Comparison of ENCODE assay signal across 9 mouse cellular contexts in the genomic region with DNA sequence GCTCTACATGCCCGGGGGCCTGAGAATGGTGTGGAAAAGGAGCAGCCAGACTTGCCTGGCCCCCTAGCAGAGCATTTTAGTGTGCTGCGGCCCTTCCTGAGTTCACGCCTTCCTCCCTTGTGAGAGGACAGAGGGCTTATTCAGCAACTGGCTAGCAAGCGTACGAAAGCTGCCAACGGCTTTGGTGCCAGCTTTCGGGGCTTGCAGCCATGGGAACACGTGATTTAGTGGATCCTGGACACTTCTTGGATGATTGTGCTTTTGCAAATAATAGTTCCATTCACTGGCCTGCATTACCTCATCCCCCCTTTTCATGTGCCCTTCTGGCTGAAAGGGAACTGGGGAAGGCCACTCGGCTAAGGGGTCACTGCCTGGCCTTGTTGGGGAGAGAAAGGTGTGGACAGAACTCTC. TPM values are rescaled to one million over a fixed set of nuclear protein-coding genes. Genes with fewer than 3 reads are reported as not detected.
DNase-seq lines count a peak whose midpoint lies in the region; ATAC-seq lines count a peak whose summit lies in the region.
"Had no signal": no experiment of that assay in that cellular context is flagged by ENCODE, and none has a peak within 500 bp of the region (broad histone marks: within the 10 kb centered on the region; RNA-seq: fewer than 3 reads in every experiment).

No protein-coding gene starts in this region.

- no peak overlapping the region for H3K4me3 ChIP-seq in midbrain, embryonic 12.5 days
- no peak overlapping the region for H3K4me3 ChIP-seq in midbrain, embryonic 11.5 days (ENCODE audit: low read depth, low read length)
- no peak overlapping the region for H3K4me3 ChIP-seq in forebrain, embryonic 10.5 days
- no peak overlapping the region for H3K4me3 ChIP-seq in heart, embryonic 12.5 days
- H3K4me3 ChIP-seq in neural tube, embryonic 14.5 days (ENCODE audit: low read depth, low read length): no peak overlapping the region

- H3K9me3 ChIP-seq in midbrain, embryonic 12.5 days: no peaks in the 10 kb centered on the region
- H3K9me3 ChIP-seq in midbrain, embryonic 11.5 days (ENCODE audit: control insufficient read depth, low read length): no peaks in the 10 kb centered on the region
- H3K9me3 ChIP-seq in forebrain, embryonic 10.5 days: peaks cover 8% of the 10 kb centered on the region
- peaks cover 7% of the 10 kb centered on the region for H3K9me3 ChIP-seq in heart, embryonic 12.5 days (replicated peaks)
- H3K9me3 ChIP-seq in neural tube, embryonic 14.5 days (ENCODE audit: control insufficient read depth, low read length): no peaks in the 10 kb centered on the region

- ATAC-seq in midbrain, embryonic 12.5 days (ENCODE audit: low FRiP score, low read depth): no peak
- ATAC-seq in midbrain, embryonic 11.5 days (ENCODE audit: low FRiP score): no peak
- no peak for ATAC-seq in heart, embryonic 12.5 days (ENCODE audit: insufficient number of reproducible peaks, low FRiP score)
- ATAC-seq in neural tube, embryonic 14.5 days (ENCODE audit: low read depth): peak; percentile 79
- ATAC-seq in erythroblast, adult 5-6 weeks (replicated peaks; ENCODE audit: low FRiP score, poor library complexity, severe bottlenecking): no peak

- 0 out of 2 replicates have a peak overlapping the region, but pooled peaks have one; percentile 35 for H3K27ac ChIP-seq in midbrain, embryonic 12.5 days (replicated peaks)
- H3K27ac ChIP-seq in midbrain, embryonic 11.5 days (ENCODE audit: low read depth, low read length): no peak overlapping the region
- H3K27ac ChIP-seq in forebrain, embryonic 10.5 days: peak overlapping the region; percentile 32
- peak overlapping the region; percentile 67 for H3K27ac ChIP-seq in heart, embryonic 12.5 days (ENCODE audit: poor library complexity, severe bottlenecking)
- H3K27ac ChIP-seq in neural tube, embryonic 14.5 days (ENCODE audit: low read depth, low read length): peak overlapping the region; percentile 74

- H3K27me3 ChIP-seq in midbrain, embryonic 12.5 days: no peaks in the 10 kb centered on the region
- H3K27me3 ChIP-seq in midbrain, embryonic 11.5 days (ENCODE audit: control insufficient read depth, insufficient read depth, low read length): no peaks in the 10 kb centered on the region
- H3K27me3 ChIP-seq in forebrain, embryonic 10.5 days (ENCODE audit: poor library complexity, severe bottlenecking): no peaks in the 10 kb centered on the region
- no peaks in the 10 kb centered on the region for H3K27me3 ChIP-seq in heart, embryonic 12.5 days (replicated peaks)
- H3K27me3 ChIP-seq in neural tube, embryonic 14.5 days (ENCODE audit: control insufficient read depth, insufficient read depth, low read length): no peaks in the 10 kb centered on the region

- no peak for DNase-seq in midbrain, embryonic 11.5 days (ENCODE audit: low spot score, missing footprints)
- no peak for DNase-seq in forebrain, embryonic 10.5 days (ENCODE audit: extremely low spot score, low spot score)
- peak; percentile 80 for DNase-seq in layer of hippocampus, adult 9-10 months (ENCODE audit: low spot score)
- no peak for DNase-seq in lung, postnatal 10 days

- peaks cover 55% of the 10 kb centered on the region for H3K36me3 ChIP-seq in midbrain, embryonic 12.5 days
- peaks cover 35% of the 10 kb centered on the region for H3K36me3 ChIP-seq in midbrain, embryonic 11.5 days (ENCODE audit: control insufficient read depth, insufficient read depth, low read length)
- H3K36me3 ChIP-seq in forebrain, embryonic 10.5 days (replicated peaks): peaks cover 88% of the 10 kb centered on the region
- peaks cover 73% of the 10 kb centered on the region for H3K36me3 ChIP-seq in heart, embryonic 12.5 days
- H3K36me3 ChIP-seq in neural tube, embryonic 14.5 days (ENCODE audit: control insufficient read depth, insufficient read depth, low read length): peaks cover 15% of the 10 kb centered on the region; the same call in 1 of the 2 replicates

- no peak overlapping the region for H3K9ac ChIP-seq in midbrain, embryonic 12.5 days (replicated peaks)
- H3K9ac ChIP-seq in midbrain, embryonic 11.5 days (ENCODE audit: low read length): no peak overlapping the region
- no peak overlapping the region for H3K9ac ChIP-seq in heart, embryonic 12.5 days
- no peak overlapping the region for H3K9ac ChIP-seq in neural tube, embryonic 14.5 days (replicated peaks; ENCODE audit: low read depth, low read length)

- no peak overlapping the region for H3K4me2 ChIP-seq in midbrain, embryonic 12.5 days (replicated peaks)
- H3K4me2 ChIP-seq in midbrain, embryonic 11.5 days: no peak overlapping the region
- no peak overlapping the region for H3K4me2 ChIP-seq in heart, embryonic 12.5 days
- no peak overlapping the region for H3K4me2 ChIP-seq in neural tube, embryonic 14.5 days (ENCODE audit: low read depth, low read length)

- 86% methylated on average over 9 of the region's 9 CpGs for WGBS in midbrain, embryonic 12.5 days
- 90% methylated on average over 9 of the region's 9 CpGs for WGBS in midbrain, embryonic 11.5 days
- 74% methylated on average over 9 of the region's 9 CpGs for WGBS in forebrain, embryonic 10.5 days
- 58% methylated on average over 9 of the region's 9 CpGs for WGBS in heart, embryonic 12.5 days
- WGBS in neural tube, embryonic 14.5 days: 42% methylated on average over 9 of the region's 9 CpGs

- H3K4me1 ChIP-seq in midbrain, embryonic 12.5 days: peaks cover 26% of the 10 kb centered on the region
- H3K4me1 ChIP-seq in midbrain, embryonic 11.5 days (ENCODE audit: control insufficient read depth, insufficient read depth, low read length): peaks cover 11% of the 10 kb centered on the region
- H3K4me1 ChIP-seq in forebrain, embryonic 10.5 days: peaks cover 33% of the 10 kb centered on the region
- H3K4me1 ChIP-seq in heart, embryonic 12.5 days (replicated peaks): peaks cover 38% of the 10 kb centered on the region
- H3K4me1 ChIP-seq in neural tube, embryonic 14.5 days (ENCODE audit: control insufficient read depth, insufficient read depth, low read length): peaks cover 7% of the 10 kb centered on the region; the same call in 1 of the 2 replicates

RNA-seq across cellular contexts. Expression of gene Dbi, which starts 5.2 kb away (rescaled TPM):
- polyA plus RNA-seq in midbrain, embryonic 12.5 days (2016; fragmentation: Nextera tagmentation; extraction: Ambion mirVana): 590 and 616 TPM in 2 replicates
- 690 and 715 TPM in 2 replicates for polyA plus RNA-seq in midbrain, embryonic 11.5 days (2014; fragmentation: Nextera tagmentation; extraction: Ambion mirVana)
- polyA plus RNA-seq in forebrain, embryonic 10.5 days (2016; fragmentation: Nextera tagmentation; extraction: Ambion mirVana): 797 and 870 TPM in 2 replicates
- 655 and 695 TPM in 2 replicates for polyA plus RNA-seq in heart, embryonic 12.5 days (2016; fragmentation: Nextera tagmentation; extraction: Ambion mirVana)
- 1,841 and 1,897 TPM in 2 replicates for polyA plus RNA-seq in neural tube, embryonic 14.5 days (2014; fragmentation: Nextera tagmentation; extraction: Ambion mirVana)
- 59.9 and 82.1 TPM in 2 replicates for total RNA-seq in erythroblast, adult 5-6 weeks (2015; ENCODE audit: low replicate concordance)
- 73.0 and 77.2 TPM in 2 replicates for total RNA-seq in erythroblast, adult 5-6 weeks (2017; ENCODE audit: low replicate concordance)

RNA-seq across cellular contexts. Expression of gene 3110009E18Rik, which starts 5.3 kb away (rescaled TPM):
- 24.5 and 25.3 TPM in 2 replicates for polyA plus RNA-seq in midbrain, embryonic 12.5 days (2016; fragmentation: Nextera tagmentation; extraction: Ambion mirVana)
- 26.4 and 27.1 TPM in 2 replicates for polyA plus RNA-seq in midbrain, embryonic 11.5 days (2014; fragmentation: Nextera tagmentation; extraction: Ambion mirVana)
- 21.6 and 22.7 TPM in 2 replicates for polyA plus RNA-seq in forebrain, embryonic 10.5 days (2016; fragmentation: Nextera tagmentation; extraction: Ambion mirVana)
- polyA plus RNA-seq in heart, embryonic 12.5 days (2016; fragmentation: Nextera tagmentation; extraction: Ambion mirVana): 11.8 and 14.1 TPM in 2 replicates
- 17.3 and 18.9 TPM in 2 replicates for polyA plus RNA-seq in neural tube, embryonic 14.5 days (2014; fragmentation: Nextera tagmentation; extraction: Ambion mirVana)
- 6.5 and 8.2 TPM in 2 replicates for total RNA-seq in erythroblast, adult 5-6 weeks (2015; ENCODE audit: low replicate concordance)
- not detected in 2 replicates for total RNA-seq in erythroblast, adult 5-6 weeks (2017; ENCODE audit: low replicate concordance)

RNA-seq across cellular contexts. Expression of gene Tmem37, which starts 41.8 kb away (rescaled TPM):
- polyA plus RNA-seq in midbrain, embryonic 12.5 days (2016; fragmentation: Nextera tagmentation; extraction: Ambion mirVana): 7.6 and 8.9 TPM in 2 replicates
- polyA plus RNA-seq in midbrain, embryonic 11.5 days (2014; fragmentation: Nextera tagmentation; extraction: Ambion mirVana): 6.8 and 7.3 TPM in 2 replicates
- polyA plus RNA-seq in forebrain, embryonic 10.5 days (2016; fragmentation: Nextera tagmentation; extraction: Ambion mirVana): 6.7 TPM in 2 replicates
- polyA plus RNA-seq in heart, embryonic 12.5 days (2016; fragmentation: Nextera tagmentation; extraction: Ambion mirVana): 14.3 and 15.0 TPM in 2 replicates
- 2.6 and 9.0 TPM in 2 replicates for polyA plus RNA-seq in neural tube, embryonic 14.5 days (2014; fragmentation: Nextera tagmentation; extraction: Ambion mirVana)
- 1.5 TPM in 1 of 2 replicates, not detected in the other for total RNA-seq in erythroblast, adult 5-6 weeks (2015; ENCODE audit: low replicate concordance)
- not detected in 2 replicates for total RNA-seq in erythroblast, adult 5-6 weeks (2017; ENCODE audit: low replicate concordance)
- polyA plus RNA-seq: G1E had no signal
